Mouse (Mus musculus): ENCODE measurements around the gene Egfem1. TPM values are rescaled to one million over a fixed set of nuclear protein-coding genes. Genes with fewer than 3 reads are reported as not detected.

Egfem1 gene
- polyA plus RNA-seq (2012; rRNA removed; ENCODE audit: low replicate concordance) = 0.07 and 0.88 TPM in 2 replicates

DNA sequence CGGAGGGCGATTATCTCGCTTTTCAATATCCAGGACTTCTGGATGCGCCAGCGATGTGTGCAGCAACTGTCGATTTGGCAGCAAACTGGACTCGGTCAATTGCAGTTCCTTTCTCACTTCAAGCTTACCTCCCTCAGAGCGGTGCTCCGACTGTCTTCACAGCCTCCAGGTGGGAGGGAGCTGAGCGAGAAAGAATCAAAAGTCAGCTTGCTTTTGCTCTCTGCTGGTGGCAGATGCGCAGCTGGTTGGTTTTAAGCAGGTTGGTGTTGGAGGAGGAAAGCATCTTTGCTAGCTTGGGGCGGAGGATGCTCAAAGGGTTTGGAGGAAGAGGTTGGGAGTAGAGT lies at the start of gene Egfem1:
TSS of gene Egfem1 (plus strand) at position 72 of the 344 bp plus-strand sequence.

Other genes with a start within 250 kb of the Egfem1 start
- not detected in 2 replicates for gene Gm1527, start 189.4 kb upstream of the Egfem1 start, polyA plus RNA-seq (2012; rRNA removed; ENCODE audit: low replicate concordance)

Measured in mammary gland, adult 2 months (tissue).